Mouse (Mus musculus) urinary bladder, postnatal 25 days (tissue): ENCODE data around the gene Akap3.

Source experiments
- DNase-seq: peaks from one replicate; pipeline ENCODE4 v3.0.0; 2022; ENCODE audit warnings: low spot score

The Akap3 gene

GRCm38 (mm10) chr6:126852881-126853280, at the start of gene Akap3:
TSS of gene Akap3 (plus strand) at chr6:126853098.
- no peak for DNase-seq

GRCm38 (mm10) chr6:126806783-126807182, 46.1 kb upstream of the Akap3 start:
- no peak for DNase-seq

GRCm38 (mm10) chr6:126808134-126808533, 44.8 kb upstream of the Akap3 start:
- DNase-seq, result no peak

GRCm38 (mm10) chr6:126808561-126808960, 44.3 kb upstream of the Akap3 start:
- no peak for DNase-seq

- no peak for DNase-seq
Measured at GRCm38 (mm10) chr6:126811481-126811880, 41.4 kb upstream of the Akap3 start.

- no peak for DNase-seq
Measured at GRCm38 (mm10) chr6:126815206-126815750, 37.6 kb upstream of the Akap3 start.

- no peak for DNase-seq
Measured at GRCm38 (mm10) chr6:126816338-126816737, 36.6 kb upstream of the Akap3 start.

GRCm38 (mm10) chr6:126823087-126823486, 29.8 kb upstream of the Akap3 start:
- DNase-seq, result no peak

- DNase-seq, result no peak
Measured at GRCm38 (mm10) chr6:126836628-126837027, 16.3 kb upstream of the Akap3 start.

- DNase-seq, result peak; percentile 94
Measured at GRCm38 (mm10) chr6:126848712-126849704, 3.9 kb upstream of the Akap3 start, which contains the start of gene Ndufa9. TSS of gene Ndufa9 (minus strand) at chr6:126849136.

- no peak for DNase-seq
Measured at GRCm38 (mm10) chr6:126877118-126877517, 24.2 kb downstream of the Akap3 start.

- DNase-seq, result no peak
Measured at GRCm38 (mm10) chr6:126907378-126907777, 54.5 kb downstream of the Akap3 start.

GRCm38 (mm10) chr6:126907876-126908275, 55.0 kb downstream of the Akap3 start:
- DNase-seq, result no peak

GRCm38 (mm10) chr6:126910727-126911126, 57.8 kb downstream of the Akap3 start:
- DNase-seq, result no peak

- no peak for DNase-seq
Measured at GRCm38 (mm10) chr6:126914928-126915327, 62.0 kb downstream of the Akap3 start.

GRCm38 (mm10) chr6:126921111-126921881, 68.4 kb downstream of the Akap3 start, which contains the start of gene Dyrk4:
TSS of gene Dyrk4 (minus strand) at chr6:126921839.
- DNase-seq, result no peak
